Mouse (Mus musculus) cortical plate, adult 2 months (tissue): ENCODE data around the gene Plcl2.

Experiments
- CTCF ChIP-seq: fragments of 200-500 bp; IDR thresholded peaks from 2 replicates; pipeline ENCODE4 v1.5.1; 2011; ENCODE audit warnings: mild to moderate bottlenecking, control low read depth, low read length; ENCODE audit not compliant: insufficient read depth; ENCODE audit errors: extremely low read depth
- POLR2A ChIP-seq: fragments of 200-500 bp; IDR thresholded peaks from 2 replicates; pipeline ENCODE4 v1.6.1; 2011; ENCODE audit warnings: mild to moderate bottlenecking, low read length, control low read depth; ENCODE audit not compliant: insufficient read depth; ENCODE audit errors: extremely low read depth

- TF ChIP-seq CTCF = no peak
- no peak for TF ChIP-seq POLR2A
These were observed 390 bp upstream of the Plcl2 start for GRCm38 (mm10) chr17:50508775-50509250.
